Mouse (Mus musculus): ENCODE measurements around the gene Gm10959. TPM values are rescaled to one million over a fixed set of nuclear protein-coding genes. Genes with fewer than 3 reads are reported as not detected.

Gm10959 gene
- not detected in 2 replicates for total RNA-seq (2023)

GRCm38 (mm10) chr3:122919260-122919659, at the start of gene Gm10959:
TSS of gene Gm10959 (minus strand) at chr3:122919360.

GRCm38 (mm10) chr3:122924009-122924914, 5.1 kb upstream of the Gm10959 start, which contains the start of gene 1810037I17Rik:
TSS of gene 1810037I17Rik (plus strand) at chr3:122924203.

GRCm38 (mm10) chr3:122894772-122895171, 24.4 kb downstream of the Gm10959 start, which contains the start of gene Fabp2:
TSS of gene Fabp2 (plus strand) at chr3:122895072.

Other genes with a start within 250 kb of the Gm10959 start
- gene Pde5a, start 190.4 kb downstream of the Gm10959 start, total RNA-seq (2023) = 1.3 and 1.7 TPM in 2 replicates
- gene Fabp2, start 24.3 kb downstream of the Gm10959 start, total RNA-seq (2023) = not detected in 2 replicates
- 49.7 and 61.6 TPM in 2 replicates for gene 1810037I17Rik, start 4.8 kb upstream of the Gm10959 start, total RNA-seq (2023)
- 11.0 and 12.6 TPM in 2 replicates for gene Usp53, start 65.2 kb upstream of the Gm10959 start, total RNA-seq (2023)
- gene Myoz2, start 115.7 kb upstream of the Gm10959 start, total RNA-seq (2023) = not detected in 2 replicates

Measured in neutrophil, adult 65 days (primary cell).